Mouse (Mus musculus): ENCODE measurements around the gene Sumf1. TPM values are rescaled to one million over a fixed set of nuclear protein-coding genes. Genes with fewer than 3 reads are reported as not detected.
A peak's percentile ranks its signal among the peaks of the same experiment; 100 is the strongest.

Sumf1 gene
- polyA plus RNA-seq, 1 experiment from 2014 or later = 15.0 TPM

GRCm38 (mm10) chr6:108213481-108214293 lies 28.3 kb upstream of the Sumf1 start:
- Histone ChIP-seq H3K27me3 (ENCODE audit: control insufficient read depth, insufficient read depth, low read length) (no peaks in the 10 kb centered on the region), H3K27ac (ENCODE audit: low read depth, low read length) (no peak overlapping the region), H3K9me3 (ENCODE audit: control insufficient read depth, low read length) (no peaks in the 10 kb centered on the region), H3K9ac (ENCODE audit: low read length) (peak overlapping the region; percentile 65), H3K4me2 (ENCODE audit: low read depth, low read length, severe bottlenecking) (peak overlapping the region; percentile 83), H3K36me3 (ENCODE audit: control insufficient read depth, insufficient read depth, low read length) (no peaks in the 10 kb centered on the region), H3K4me1 (replicated peaks; ENCODE audit: control insufficient read depth, insufficient read depth, low read length) (peaks cover 3% of the 10 kb centered on the region; the same call in 1 of the 2 replicates), H3K4me3 (ENCODE audit: low read depth, low read length) (peak overlapping the region; percentile 64)
- 2% methylated on average over 29 of the region's 29 CpGs for WGBS
- no peak for ATAC-seq (replicated peaks; ENCODE audit: low FRiP score)
- DNase-seq (ENCODE audit: low spot score) = peak; percentile 61

GRCm38 (mm10) chr6:108212881-108213295 lies 27.5 kb upstream of the Sumf1 start, which contains the start of gene Itpr1:
Itpr1 (plus strand) TSS chr6:108213096.
- Histone ChIP-seq H3K36me3 (ENCODE audit: control insufficient read depth, insufficient read depth, low read length) (no peaks in the 10 kb centered on the region), H3K27me3 (ENCODE audit: control insufficient read depth, insufficient read depth, low read length) (no peaks in the 10 kb centered on the region), H3K9ac (ENCODE audit: low read length) (peak within 1 kb of the TSS; percentile 65), H3K4me3 (ENCODE audit: low read depth, low read length) (peak within 1 kb of the TSS; percentile 64), H3K27ac (ENCODE audit: low read depth, low read length) (no peak within 1 kb of the TSS), H3K4me1 (replicated peaks; ENCODE audit: control insufficient read depth, insufficient read depth, low read length) (peaks cover 3% of the 10 kb centered on the region; the same call in 1 of the 2 replicates), H3K4me2 (ENCODE audit: low read depth, low read length, severe bottlenecking) (peak within 1 kb of the TSS; percentile 83), H3K9me3 (ENCODE audit: control insufficient read depth, low read length) (no peaks in the 10 kb centered on the region)
- ATAC-seq (replicated peaks; ENCODE audit: low FRiP score) = peak; percentile 100
- DNase-seq (ENCODE audit: low spot score) = peak; percentile 99
- WGBS = 0% methylated on average over 27 of the region's 27 CpGs

GRCm38 (mm10) chr6:108211896-108212880 lies 26.8 kb upstream of the Sumf1 start:
- H3K4me3 ChIP-seq (ENCODE audit: low read depth, low read length) = peak overlapping the region; percentile 64
- no peaks in the 10 kb centered on the region for H3K9me3 ChIP-seq (ENCODE audit: control insufficient read depth, low read length)
- H3K27me3 ChIP-seq (ENCODE audit: control insufficient read depth, insufficient read depth, low read length) = no peaks in the 10 kb centered on the region
- 9% methylated on average over 36 of the region's 36 CpGs for WGBS
- H3K4me1 ChIP-seq (replicated peaks; ENCODE audit: control insufficient read depth, insufficient read depth, low read length) = peaks cover 3% of the 10 kb centered on the region; the same call in 1 of the 2 replicates
- ATAC-seq (replicated peaks; ENCODE audit: low FRiP score) (peak; percentile 23), DNase-seq (ENCODE audit: low spot score) (no peak)
- H3K9ac ChIP-seq (ENCODE audit: low read length) = peak overlapping the region; percentile 61
- no peak overlapping the region for H3K27ac ChIP-seq (ENCODE audit: low read depth, low read length)
- peak overlapping the region; percentile 83 for H3K4me2 ChIP-seq (ENCODE audit: low read depth, low read length, severe bottlenecking)
- H3K36me3 ChIP-seq (ENCODE audit: control insufficient read depth, insufficient read depth, low read length) = no peaks in the 10 kb centered on the region

GRCm38 (mm10) chr6:108206914-108207566 lies 21.7 kb upstream of the Sumf1 start:
- no peak overlapping the region for H3K9ac ChIP-seq (ENCODE audit: low read length)
- no peaks in the 10 kb centered on the region for H3K27me3 ChIP-seq (ENCODE audit: control insufficient read depth, insufficient read depth, low read length)
- H3K9me3 ChIP-seq (ENCODE audit: control insufficient read depth, low read length) = no peaks in the 10 kb centered on the region
- 83% methylated on average over 5 of the region's 5 CpGs for WGBS
- H3K4me1 ChIP-seq (replicated peaks; ENCODE audit: control insufficient read depth, insufficient read depth, low read length) = no peaks in the 10 kb centered on the region; the same call in 1 of the 2 replicates
- H3K27ac ChIP-seq (ENCODE audit: low read depth, low read length) = no peak overlapping the region
- no peaks in the 10 kb centered on the region for H3K36me3 ChIP-seq (ENCODE audit: control insufficient read depth, insufficient read depth, low read length)
- no peak for DNase-seq (ENCODE audit: low spot score)
- ATAC-seq (replicated peaks; ENCODE audit: low FRiP score) = no peak
- no peak overlapping the region for H3K4me3 ChIP-seq (ENCODE audit: low read depth, low read length)
- H3K4me2 ChIP-seq (ENCODE audit: low read depth, low read length, severe bottlenecking) = no peak overlapping the region

- 68% methylated on average over 4 of the region's 4 CpGs for WGBS
- H3K4me3 ChIP-seq (ENCODE audit: low read depth, low read length) = no peak overlapping the region
Measured at GRCm38 (mm10) chr6:108206145-108206544, 20.8 kb upstream of the Sumf1 start.

GRCm38 (mm10) chr6:108204322-108204721 lies 18.9 kb upstream of the Sumf1 start:
- DNase-seq (ENCODE audit: low spot score) (no peak), ATAC-seq (replicated peaks; ENCODE audit: low FRiP score) (no peak)
- Histone ChIP-seq H3K4me3 (ENCODE audit: low read depth, low read length) (no peak overlapping the region), H3K4me1 (replicated peaks; ENCODE audit: control insufficient read depth, insufficient read depth, low read length) (no peaks in the 10 kb centered on the region), H3K9ac (ENCODE audit: low read length) (no peak overlapping the region), H3K9me3 (ENCODE audit: control insufficient read depth, low read length) (no peaks in the 10 kb centered on the region), H3K4me2 (ENCODE audit: low read depth, low read length, severe bottlenecking) (no peak overlapping the region), H3K27me3 (ENCODE audit: control insufficient read depth, insufficient read depth, low read length) (no peaks in the 10 kb centered on the region), H3K27ac (ENCODE audit: low read depth, low read length) (no peak overlapping the region), H3K36me3 (ENCODE audit: control insufficient read depth, insufficient read depth, low read length) (no peaks in the 10 kb centered on the region)
- 85% methylated on average over 2 of the region's 2 CpGs for WGBS

More at GRCm38 (mm10) chr6:108206145-108206544, 20.8 kb upstream of the Sumf1 start:
- Histone ChIP-seq H3K4me1 (replicated peaks; ENCODE audit: control insufficient read depth, insufficient read depth, low read length) (no peaks in the 10 kb centered on the region), H3K36me3 (ENCODE audit: control insufficient read depth, insufficient read depth, low read length) (no peaks in the 10 kb centered on the region), H3K27me3 (ENCODE audit: control insufficient read depth, insufficient read depth, low read length) (no peaks in the 10 kb centered on the region), H3K4me2 (ENCODE audit: low read depth, low read length, severe bottlenecking) (no peak overlapping the region), H3K27ac (ENCODE audit: low read depth, low read length) (no peak overlapping the region), H3K9me3 (ENCODE audit: control insufficient read depth, low read length) (no peaks in the 10 kb centered on the region), H3K9ac (ENCODE audit: low read length) (no peak overlapping the region)
- DNase-seq (ENCODE audit: low spot score) (no peak), ATAC-seq (replicated peaks; ENCODE audit: low FRiP score) (no peak)

- no peak overlapping the region for H3K9ac ChIP-seq (ENCODE audit: low read length)
- no peaks in the 10 kb centered on the region for H3K27me3 ChIP-seq (ENCODE audit: control insufficient read depth, insufficient read depth, low read length)
- H3K4me3 ChIP-seq (ENCODE audit: low read depth, low read length) = no peak overlapping the region
- no peaks in the 10 kb centered on the region for H3K4me1 ChIP-seq (replicated peaks; ENCODE audit: control insufficient read depth, insufficient read depth, low read length)
- no peak for DNase-seq (ENCODE audit: low spot score)
- no peak overlapping the region for H3K27ac ChIP-seq (ENCODE audit: low read depth, low read length)
- H3K4me2 ChIP-seq (ENCODE audit: low read depth, low read length, severe bottlenecking) = no peak overlapping the region
- H3K9me3 ChIP-seq (ENCODE audit: control insufficient read depth, low read length) = no peaks in the 10 kb centered on the region
- no peaks in the 10 kb centered on the region for H3K36me3 ChIP-seq (ENCODE audit: control insufficient read depth, insufficient read depth, low read length)
- WGBS = 93% methylated on average over 7 of the region's 7 CpGs
- ATAC-seq (replicated peaks; ENCODE audit: low FRiP score) = no peak
Measured at GRCm38 (mm10) chr6:108198286-108198685, 12.9 kb upstream of the Sumf1 start.

GRCm38 (mm10) chr6:108197117-108197516 lies 11.7 kb upstream of the Sumf1 start:
- H3K4me3 ChIP-seq (ENCODE audit: low read depth, low read length) = no peak overlapping the region
- H3K4me1 ChIP-seq (replicated peaks; ENCODE audit: control insufficient read depth, insufficient read depth, low read length) = no peaks in the 10 kb centered on the region
- WGBS = 72% methylated on average over 4 of the region's 4 CpGs
- H3K9me3 ChIP-seq (ENCODE audit: control insufficient read depth, low read length) = no peaks in the 10 kb centered on the region
- H3K27me3 ChIP-seq (ENCODE audit: control insufficient read depth, insufficient read depth, low read length) = no peaks in the 10 kb centered on the region
- no peak overlapping the region for H3K9ac ChIP-seq (ENCODE audit: low read length)
- no peak overlapping the region for H3K27ac ChIP-seq (ENCODE audit: low read depth, low read length)
- no peak for DNase-seq (ENCODE audit: low spot score)
- H3K36me3 ChIP-seq (ENCODE audit: control insufficient read depth, insufficient read depth, low read length) = no peaks in the 10 kb centered on the region
- ATAC-seq (replicated peaks; ENCODE audit: low FRiP score) = no peak
- H3K4me2 ChIP-seq (ENCODE audit: low read depth, low read length, severe bottlenecking) = no peak overlapping the region

Data from forebrain, embryonic 11.5 days (tissue).